Mouse (Mus musculus) myocyte (in vitro differentiated cells): ENCODE measurements at regions not wholly inside any gene's neighbourhood (a gene's known extent, or its start where the extent isn't known, plus 50 kb on each side); places are given as distances from the start of the nearest gene placed in this dataset.

Source experiments
- H3K27me3 ChIP-seq: one replicate; pipeline ENCODE4 v1.6.1; 2011; ENCODE audit not compliant: control insufficient read depth, insufficient read depth, insufficient read length
- H3K36me3 ChIP-seq: one replicate; pipeline ENCODE4 v1.6.1; 2011; ENCODE audit not compliant: control insufficient read depth, insufficient read depth
- H3K4me2 ChIP-seq: one replicate; pipeline ENCODE4 v1.6.1; 2011; ENCODE audit warnings: low read depth, control low read depth
- H3K4me3 ChIP-seq: one replicate; pipeline ENCODE4 v1.5.1; 2011; ENCODE audit warnings: mild to moderate bottlenecking, control low read depth, moderate library complexity
- H3K79me2 ChIP-seq: one replicate; pipeline ENCODE4 v1.6.1; 2011; ENCODE audit not compliant: control insufficient read depth, insufficient read depth
- H3ac ChIP-seq: one replicate; pipeline ENCODE4 v1.6.1; 2011; ENCODE audit not compliant: control insufficient read depth, insufficient read length
- CEBPB ChIP-seq: IDR thresholded peaks from 2 replicates; pipeline ENCODE4 v1.6.1; 2011; ENCODE audit warnings: mild to moderate bottlenecking, moderate library complexity; ENCODE audit not compliant: poor library complexity, insufficient read depth, severe bottlenecking
- E2F4 ChIP-seq: IDR thresholded peaks from one replicate; pipeline ENCODE4 v1.6.1; 2011; ENCODE audit warnings: mild to moderate bottlenecking, control low read depth, moderate library complexity; ENCODE audit not compliant: insufficient read depth
- MAX ChIP-seq: IDR thresholded peaks from one replicate; pipeline ENCODE4 v1.6.1; 2011; ENCODE audit warnings: low read depth, mild to moderate bottlenecking, control low read depth
- MYOD1 ChIP-seq, 3 experiments: IDR thresholded peaks; one replicate each; pipeline ENCODE4 v1.6.1; 2011; ENCODE audit warnings: control low read depth in 2 of 3, low read depth in 2 of 3, mild to moderate bottlenecking in 2 of 3, moderate library complexity in 1 of 3; ENCODE audit not compliant: insufficient read length in 2 of 3, control insufficient read depth in 1 of 3
- MYOG ChIP-seq, 3 experiments: IDR thresholded peaks; one replicate each; pipeline ENCODE4 v1.6.1; 2011; ENCODE audit warnings: control low read depth in 2 of 3, low read depth in 2 of 3, mild to moderate bottlenecking in 2 of 3; ENCODE audit not compliant: insufficient read length in 2 of 3, control insufficient read depth in 1 of 3, insufficient read depth in 1 of 3
- POLR2A ChIP-seq: IDR thresholded peaks from one replicate; pipeline ENCODE4 v1.6.1; 2011; ENCODE audit warnings: low read depth, mild to moderate bottlenecking, control low read depth, moderate library complexity; ENCODE audit not compliant: insufficient read length
- POLR2AphosphoS2 ChIP-seq: IDR thresholded peaks from one replicate; pipeline ENCODE4 v1.6.1; 2011; ENCODE audit warnings: low read depth, control low read depth; ENCODE audit not compliant: insufficient read length
- REST ChIP-seq: IDR thresholded peaks from one replicate; pipeline ENCODE4 v1.6.1; 2011; ENCODE audit warnings: mild to moderate bottlenecking, control low read depth, moderate library complexity; ENCODE audit not compliant: insufficient read depth, insufficient read length
- SRF ChIP-seq: IDR thresholded peaks from one replicate; pipeline ENCODE4 v1.6.1; 2011; ENCODE audit warnings: low read depth; ENCODE audit not compliant: control insufficient read depth, insufficient read length
- TCF12 ChIP-seq: IDR thresholded peaks from one replicate; pipeline ENCODE4 v1.6.1; 2011; ENCODE audit warnings: mild to moderate bottlenecking, control low read depth; ENCODE audit not compliant: poor library complexity, insufficient read depth, severe bottlenecking
- TCF3 ChIP-seq: IDR thresholded peaks from one replicate; pipeline ENCODE4 v1.6.1; 2011; ENCODE audit warnings: low read depth, control low read depth; ENCODE audit not compliant: insufficient read length
- USF1 ChIP-seq: IDR thresholded peaks from one replicate; pipeline ENCODE4 v1.6.1; 2011; ENCODE audit warnings: low read depth, mild to moderate bottlenecking, control low read depth, moderate library complexity

- H3K4me2 ChIP-seq: peak overlapping the region; percentile 77
- peak in 2 of 3 experiments; percentile 62 to 87 for TF ChIP-seq MYOD1 (IDR thresholded peaks at IDR 0.05; ENCODE audit: control insufficient read depth in 1 of 3, insufficient read length in 2 of 3, low read depth in 2 of 3)
- no peak for TF ChIP-seq POLR2A
- TF ChIP-seq MYOG (IDR thresholded peaks at IDR 0.05; ENCODE audit: control insufficient read depth in 1 of 3, insufficient read depth in 1 of 3, insufficient read length in 2 of 3, low read depth in 2 of 3): peak in 1 of 3 experiments; percentile 33
- no peak overlapping the region for H3K4me3 ChIP-seq
- no peak overlapping the region for H3ac ChIP-seq
- no peaks in the 10 kb centered on the region for H3K27me3 ChIP-seq
- no peaks in the 10 kb centered on the region for H3K36me3 ChIP-seq
- H3K79me2 ChIP-seq: no peaks in the 10 kb centered on the region
Observed at GRCm38 (mm10) chr8:10925582-10926517, 82.4 kb downstream of the Irs2 start.

- Histone ChIP-seq H3K4me3 (no peak overlapping the region), H3ac (no peak overlapping the region), H3K27me3 (no peaks in the 10 kb centered on the region), H3K79me2 (no peaks in the 10 kb centered on the region), H3K36me3 (no peaks in the 10 kb centered on the region), H3K4me2 (peak overlapping the region; percentile 77)
- peak; percentile 96 for TF ChIP-seq SRF
- TF ChIP-seq POLR2A: no peak
Observed at GRCm38 (mm10) chr8:10924526-10925199, 83.6 kb downstream of the Irs2 start.

DNA sequence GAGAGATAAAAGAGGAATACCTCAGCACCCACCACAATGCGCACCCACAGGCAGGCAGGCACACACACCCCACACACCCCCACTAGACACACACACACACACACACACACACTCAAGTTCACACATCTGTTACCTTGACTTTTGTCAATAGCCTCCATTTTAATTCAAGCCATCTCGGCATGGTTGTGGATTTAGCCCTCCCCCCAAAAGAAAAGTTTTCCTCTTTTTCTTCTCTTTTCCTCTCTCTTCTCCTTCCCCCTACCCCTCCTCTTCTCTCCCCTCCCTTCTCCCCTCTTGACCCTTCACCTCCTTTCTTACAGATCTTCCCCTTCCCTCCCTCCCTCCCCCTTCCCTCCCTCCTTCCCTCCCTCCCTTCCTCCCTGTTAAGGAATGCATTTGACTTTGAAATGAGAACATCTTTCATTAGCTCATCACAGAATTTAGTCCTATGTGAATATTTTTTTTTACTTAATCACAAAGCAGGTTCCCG, 84.2 kb downstream of the Irs2 start:
- no peak overlapping the region for H3ac ChIP-seq
- TF ChIP-seq E2F4 (no peak), REST (no peak)
- H3K4me3 ChIP-seq: no peak overlapping the region
- peak overlapping the region; percentile 77 for H3K4me2 ChIP-seq
- no peaks in the 10 kb centered on the region for H3K36me3 ChIP-seq
- H3K79me2 ChIP-seq: no peaks in the 10 kb centered on the region
- H3K27me3 ChIP-seq: no peaks in the 10 kb centered on the region

- H3K4me3 ChIP-seq: no peak overlapping the region
- H3K4me2 ChIP-seq: no peak overlapping the region
Observed at GRCm38 (mm10) chr8:10923071-10924000, 84.9 kb downstream of the Irs2 start.

GRCm38 (mm10) chr8:10922209-10923030, 85.8 kb downstream of the Irs2 start:
- Histone ChIP-seq H3K36me3 (no peaks in the 10 kb centered on the region), H3K27me3 (no peaks in the 10 kb centered on the region), H3K4me2 (no peak overlapping the region), H3K79me2 (no peaks in the 10 kb centered on the region), H3K4me3 (no peak overlapping the region), H3ac (no peak overlapping the region)
- TF ChIP-seq MYOG (IDR thresholded peaks at IDR 0.05; ENCODE audit: control insufficient read depth in 1 of 3, insufficient read depth in 1 of 3, insufficient read length in 2 of 3, low read depth in 2 of 3): no peak
- no peak for TF ChIP-seq TCF3
- TF ChIP-seq CEBPB: no peak
- no peak for TF ChIP-seq POLR2A
- no peak for TF ChIP-seq USF1
- TF ChIP-seq POLR2AphosphoS2: no peak
- no peak for TF ChIP-seq MAX
- TF ChIP-seq TCF12: no peak
- no peak for TF ChIP-seq MYOD1 (IDR thresholded peaks at IDR 0.05; ENCODE audit: control insufficient read depth in 1 of 3, insufficient read length in 2 of 3, low read depth in 2 of 3)
- TF ChIP-seq SRF: no peak
- no peak for TF ChIP-seq E2F4
- no peak for TF ChIP-seq REST

More at GRCm38 (mm10) chr8:10923071-10924000, 84.9 kb downstream of the Irs2 start:
- Histone ChIP-seq H3K36me3 (no peaks in the 10 kb centered on the region), H3K79me2 (no peaks in the 10 kb centered on the region), H3ac (no peak overlapping the region), H3K27me3 (no peaks in the 10 kb centered on the region)
- no peak for TF ChIP-seq USF1
- no peak for TF ChIP-seq E2F4
- TF ChIP-seq TCF3: no peak
- no peak for TF ChIP-seq MAX
- TF ChIP-seq CEBPB: no peak
- TF ChIP-seq MYOD1 (IDR thresholded peaks at IDR 0.05; ENCODE audit: control insufficient read depth in 1 of 3, insufficient read length in 2 of 3, low read depth in 2 of 3): no peak
- no peak for TF ChIP-seq POLR2AphosphoS2
- TF ChIP-seq REST: no peak
- no peak for TF ChIP-seq TCF12
